Mouse (Mus musculus) myocyte (in vitro differentiated cells): ENCODE results near the gene Stard10. TPM values are rescaled to one million over a fixed set of nuclear protein-coding genes. Genes with fewer than 3 reads are reported as not detected.

Source experiments
- H3K27me3 ChIP-seq: one replicate; pipeline ENCODE4 v1.6.1; 2011; ENCODE audit not compliant: control insufficient read depth, insufficient read depth, insufficient read length
- H3K36me3 ChIP-seq: one replicate; pipeline ENCODE4 v1.6.1; 2011; ENCODE audit not compliant: control insufficient read depth, insufficient read depth
- H3K4me2 ChIP-seq: one replicate; pipeline ENCODE4 v1.6.1; 2011; ENCODE audit warnings: low read depth, control low read depth
- H3K4me3 ChIP-seq: one replicate; pipeline ENCODE4 v1.5.1; 2011; ENCODE audit warnings: mild to moderate bottlenecking, control low read depth, moderate library complexity
- H3K79me2 ChIP-seq: one replicate; pipeline ENCODE4 v1.6.1; 2011; ENCODE audit not compliant: control insufficient read depth, insufficient read depth
- H3ac ChIP-seq: one replicate; pipeline ENCODE4 v1.6.1; 2011; ENCODE audit not compliant: control insufficient read depth, insufficient read length
- CEBPB ChIP-seq: IDR thresholded peaks from 2 replicates; pipeline ENCODE4 v1.6.1; 2011; ENCODE audit warnings: mild to moderate bottlenecking, moderate library complexity; ENCODE audit not compliant: poor library complexity, insufficient read depth, severe bottlenecking
- E2F4 ChIP-seq: IDR thresholded peaks from one replicate; pipeline ENCODE4 v1.6.1; 2011; ENCODE audit warnings: mild to moderate bottlenecking, control low read depth, moderate library complexity; ENCODE audit not compliant: insufficient read depth
- MAX ChIP-seq: IDR thresholded peaks from one replicate; pipeline ENCODE4 v1.6.1; 2011; ENCODE audit warnings: low read depth, mild to moderate bottlenecking, control low read depth
- MYOD1 ChIP-seq, 3 experiments: IDR thresholded peaks; one replicate each; pipeline ENCODE4 v1.6.1; 2011; ENCODE audit warnings: control low read depth in 2 of 3, low read depth in 2 of 3, mild to moderate bottlenecking in 2 of 3, moderate library complexity in 1 of 3; ENCODE audit not compliant: insufficient read length in 2 of 3, control insufficient read depth in 1 of 3
- MYOG ChIP-seq, 3 experiments: IDR thresholded peaks; one replicate each; pipeline ENCODE4 v1.6.1; 2011; ENCODE audit warnings: control low read depth in 2 of 3, low read depth in 2 of 3, mild to moderate bottlenecking in 2 of 3; ENCODE audit not compliant: insufficient read length in 2 of 3, control insufficient read depth in 1 of 3, insufficient read depth in 1 of 3
- POLR2A ChIP-seq: IDR thresholded peaks from one replicate; pipeline ENCODE4 v1.6.1; 2011; ENCODE audit warnings: low read depth, mild to moderate bottlenecking, control low read depth, moderate library complexity; ENCODE audit not compliant: insufficient read length
- POLR2AphosphoS2 ChIP-seq: IDR thresholded peaks from one replicate; pipeline ENCODE4 v1.6.1; 2011; ENCODE audit warnings: low read depth, control low read depth; ENCODE audit not compliant: insufficient read length
- REST ChIP-seq: IDR thresholded peaks from one replicate; pipeline ENCODE4 v1.6.1; 2011; ENCODE audit warnings: mild to moderate bottlenecking, control low read depth, moderate library complexity; ENCODE audit not compliant: insufficient read depth, insufficient read length
- SRF ChIP-seq: IDR thresholded peaks from one replicate; pipeline ENCODE4 v1.6.1; 2011; ENCODE audit warnings: low read depth; ENCODE audit not compliant: control insufficient read depth, insufficient read length
- TCF12 ChIP-seq: IDR thresholded peaks from one replicate; pipeline ENCODE4 v1.6.1; 2011; ENCODE audit warnings: mild to moderate bottlenecking, control low read depth; ENCODE audit not compliant: poor library complexity, insufficient read depth, severe bottlenecking
- TCF3 ChIP-seq: IDR thresholded peaks from one replicate; pipeline ENCODE4 v1.6.1; 2011; ENCODE audit warnings: low read depth, control low read depth; ENCODE audit not compliant: insufficient read length
- USF1 ChIP-seq: IDR thresholded peaks from one replicate; pipeline ENCODE4 v1.6.1; 2011; ENCODE audit warnings: low read depth, mild to moderate bottlenecking, control low read depth, moderate library complexity
- polyA plus RNA-seq: library from polyadenylated mRNA; unstranded; fragments of >200 nt; fragmentation: generic; extraction: Trizol; gene quantifications from one replicate; pipeline ENCODE4 v1.2.1, GENCODE M21; 2012; ENCODE audit warnings: missing spikeins

The Stard10 gene
- polyA plus RNA-seq, 1 experiment, result 39.6 TPM

- TF ChIP-seq MYOG (IDR thresholded peaks at IDR 0.05; ENCODE audit: control insufficient read depth in 1 of 3, insufficient read depth in 1 of 3, insufficient read length in 2 of 3, low read depth in 2 of 3), result peak in 1 of 3 experiments; percentile 17
- peak in 2 of 3 experiments; percentile 2 to 6 for TF ChIP-seq MYOD1 (IDR thresholded peaks at IDR 0.05; ENCODE audit: control insufficient read depth in 1 of 3, insufficient read length in 2 of 3, low read depth in 2 of 3)
- TF ChIP-seq TCF3, result no peak
- Histone ChIP-seq H3K79me2 (no peaks in the 10 kb centered on the region), H3K4me2 (peak overlapping the region; percentile 74), H3ac (no peak overlapping the region), H3K4me3 (no peak overlapping the region), H3K27me3 (no peaks in the 10 kb centered on the region), H3K36me3 (no peaks in the 10 kb centered on the region)
Observed at GRCm38 (mm10) chr7:101330841-101331173, 13.9 kb downstream of the Stard10 start.

- Histone ChIP-seq H3K79me2 (no peaks in the 10 kb centered on the region), H3K36me3 (no peaks in the 10 kb centered on the region), H3K4me2 (no peak overlapping the region), H3ac (no peak overlapping the region), H3K27me3 (no peaks in the 10 kb centered on the region), H3K4me3 (no peak overlapping the region)
- TF ChIP-seq MYOG (IDR thresholded peaks at IDR 0.05; ENCODE audit: control insufficient read depth in 1 of 3, insufficient read depth in 1 of 3, insufficient read length in 2 of 3, low read depth in 2 of 3) (peak in 1 of 3 experiments; percentile 31), E2F4 (no peak), MYOD1 (IDR thresholded peaks at IDR 0.05; ENCODE audit: control insufficient read depth in 1 of 3, insufficient read length in 2 of 3, low read depth in 2 of 3) (peak in 1 of 3 experiments; percentile 44)
Observed at GRCm38 (mm10) chr7:101332045-101332831, 15.4 kb downstream of the Stard10 start.

GRCm38 (mm10) chr7:101335228-101335627, 18.3 kb downstream of the Stard10 start:
- no peak for TF ChIP-seq TCF3
- TF ChIP-seq MAX, result no peak
- no peak overlapping the region for H3K4me2 ChIP-seq
- no peak overlapping the region for H3ac ChIP-seq
- H3K4me3 ChIP-seq, result no peak overlapping the region
- no peaks in the 10 kb centered on the region for H3K79me2 ChIP-seq
- no peaks in the 10 kb centered on the region for H3K36me3 ChIP-seq
- H3K27me3 ChIP-seq, result no peaks in the 10 kb centered on the region

GRCm38 (mm10) chr7:101336686-101337085, 19.8 kb downstream of the Stard10 start:
- no peaks in the 10 kb centered on the region for H3K36me3 ChIP-seq
- H3K27me3 ChIP-seq, result no peaks in the 10 kb centered on the region
- no peak overlapping the region for H3K4me2 ChIP-seq
- TF ChIP-seq REST, result no peak
- TF ChIP-seq POLR2AphosphoS2, result no peak
- TF ChIP-seq E2F4, result no peak
- TF ChIP-seq MYOG (IDR thresholded peaks at IDR 0.05; ENCODE audit: control insufficient read depth in 1 of 3, insufficient read depth in 1 of 3, insufficient read length in 2 of 3, low read depth in 2 of 3), result no peak
- TF ChIP-seq MAX, result no peak
- no peak for TF ChIP-seq USF1
- TF ChIP-seq CEBPB, result no peak
- TF ChIP-seq TCF12, result no peak
- TF ChIP-seq POLR2A, result no peak
- TF ChIP-seq SRF, result no peak
- no peak for TF ChIP-seq MYOD1 (IDR thresholded peaks at IDR 0.05; ENCODE audit: control insufficient read depth in 1 of 3, insufficient read length in 2 of 3, low read depth in 2 of 3)
- TF ChIP-seq TCF3, result no peak
- no peak overlapping the region for H3K4me3 ChIP-seq
- H3K79me2 ChIP-seq, result no peaks in the 10 kb centered on the region
- H3ac ChIP-seq, result no peak overlapping the region

GRCm38 (mm10) chr7:101337401-101337800, 20.5 kb downstream of the Stard10 start:
- Histone ChIP-seq H3K4me2 (no peak overlapping the region), H3K79me2 (no peaks in the 10 kb centered on the region), H3K4me3 (no peak overlapping the region), H3K36me3 (no peaks in the 10 kb centered on the region), H3K27me3 (no peaks in the 10 kb centered on the region), H3ac (no peak overlapping the region)
- TF ChIP-seq SRF, result no peak
- no peak for TF ChIP-seq USF1
- TF ChIP-seq MYOG (IDR thresholded peaks at IDR 0.05; ENCODE audit: control insufficient read depth in 1 of 3, insufficient read depth in 1 of 3, insufficient read length in 2 of 3, low read depth in 2 of 3), result no peak
- TF ChIP-seq TCF3, result no peak
- TF ChIP-seq MAX, result no peak
